Mouse (Mus musculus): Measurements from ENCODE around the gene Nlrc4.

The Nlrc4 gene

DNA sequence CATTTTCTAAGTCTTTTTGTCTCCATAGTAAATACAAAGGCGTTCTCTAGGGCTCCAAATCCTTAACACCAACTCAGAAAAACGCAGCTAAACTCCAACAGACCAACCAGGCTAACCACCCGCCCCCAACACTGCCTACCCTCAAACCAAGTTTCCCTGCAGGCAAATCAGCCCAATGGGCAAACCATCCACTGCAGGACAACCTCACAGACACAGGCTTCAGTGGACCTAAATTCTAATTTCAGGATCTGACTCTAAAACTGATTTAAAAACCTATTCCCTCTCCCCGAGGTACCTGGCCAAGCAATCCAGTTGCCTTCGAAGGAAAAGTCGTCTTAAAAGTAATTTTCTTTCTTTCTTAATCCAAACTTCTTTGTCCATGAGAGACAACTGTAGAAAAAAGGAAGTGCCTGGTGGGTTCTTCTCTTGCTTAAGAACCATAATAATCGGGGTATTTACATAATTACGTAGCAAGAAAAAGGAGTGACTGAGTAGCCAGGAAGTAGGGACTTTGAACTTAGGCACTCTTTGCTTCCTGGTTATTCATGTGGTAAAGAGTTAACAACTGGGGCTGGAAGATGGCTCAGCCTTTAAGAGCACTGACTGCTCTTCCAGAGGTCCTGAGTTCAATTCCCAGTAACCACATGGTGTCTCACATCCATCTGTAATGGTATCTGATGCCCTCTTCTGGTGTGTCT lies at the start of gene Nlrc4:
Gene Nlrc4, minus strand, starts transcription at position 432 of the 698 bp plus-strand sequence.
- Histone ChIP-seq H3K9me3 (ENCODE audit: low read length) (no peaks in the 10 kb centered on the region), H3K27me3 (ENCODE audit: insufficient read depth, low read length) (no peaks in the 10 kb centered on the region), H3K4me3 (replicated peaks; ENCODE audit: low read length) (peak within 1 kb of the TSS; percentile 32), H3K36me3 (ENCODE audit: insufficient read depth, low read length) (no peaks in the 10 kb centered on the region), H3K4me1 (replicated peaks; ENCODE audit: low read depth, low read length) (peaks cover 48% of the 10 kb centered on the region)
- TF ChIP-seq CTCF (conservative IDR thresholded peaks at IDR 0.05; ENCODE audit: low read length) (no peak), NANOG (IDR thresholded peaks at IDR 0.05; ENCODE audit: borderline replicate concordance, low read length) (no peak), POU5F1 (IDR thresholded peaks at IDR 0.05; ENCODE audit: borderline replicate concordance, low read length) (no peak)

DNA sequence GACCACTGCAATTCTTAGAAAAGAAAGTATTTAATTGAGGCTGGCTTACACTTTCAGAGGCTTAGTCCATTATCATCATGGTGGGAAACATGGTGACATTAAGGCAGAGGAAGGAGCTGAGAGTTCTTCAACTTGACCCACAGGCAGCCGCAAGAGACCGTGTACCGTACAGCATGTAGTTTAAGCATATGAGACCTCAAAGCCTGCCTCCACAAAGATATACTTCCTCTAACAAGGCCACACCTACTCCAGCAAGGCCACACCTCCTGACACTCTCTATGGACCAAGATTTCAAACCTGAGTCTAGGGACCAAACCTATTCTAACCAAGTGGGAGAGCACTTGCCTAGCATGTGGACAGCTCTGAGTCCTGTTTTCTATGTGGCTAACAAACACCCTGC lies 49.7 kb upstream of the Nlrc4 start:
- no peak overlapping the region for H3K4me3 ChIP-seq (replicated peaks; ENCODE audit: low read length)
- H3K4me1 ChIP-seq (replicated peaks; ENCODE audit: low read depth, low read length): no peaks in the 10 kb centered on the region
- no peaks in the 10 kb centered on the region for H3K27me3 ChIP-seq (ENCODE audit: insufficient read depth, low read length)
- TF ChIP-seq NANOG (IDR thresholded peaks at IDR 0.05; ENCODE audit: borderline replicate concordance, low read length): no peak
- TF ChIP-seq POU5F1 (IDR thresholded peaks at IDR 0.05; ENCODE audit: borderline replicate concordance, low read length): no peak
- no peak for TF ChIP-seq CTCF (conservative IDR thresholded peaks at IDR 0.05; ENCODE audit: low read length)
- no peaks in the 10 kb centered on the region for H3K9me3 ChIP-seq (ENCODE audit: low read length)
- no peaks in the 10 kb centered on the region for H3K36me3 ChIP-seq (ENCODE audit: insufficient read depth, low read length)

DNA sequence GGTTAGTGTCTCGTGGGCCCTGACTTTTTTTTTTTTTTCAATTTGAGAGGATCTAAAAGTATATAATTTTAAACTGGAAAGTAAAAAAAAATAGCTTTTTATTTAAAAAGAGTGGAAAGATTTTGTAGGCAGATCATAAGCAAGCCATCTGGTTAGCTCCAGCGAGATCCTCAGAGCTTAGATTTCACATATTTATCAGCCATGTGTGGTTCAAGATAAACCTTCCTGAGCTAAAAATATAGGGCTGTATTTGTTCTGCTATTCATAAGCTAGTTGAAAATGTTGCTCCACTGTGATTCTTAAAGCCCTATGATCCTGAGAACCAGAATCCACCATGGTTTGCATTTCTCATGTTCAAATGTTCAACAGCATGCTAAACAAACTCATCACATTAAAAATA lies 49.0 kb upstream of the Nlrc4 start:
- Histone ChIP-seq H3K4me3 (replicated peaks; ENCODE audit: low read length) (no peak overlapping the region), H3K9me3 (ENCODE audit: low read length) (no peaks in the 10 kb centered on the region), H3K4me1 (replicated peaks; ENCODE audit: low read depth, low read length) (no peaks in the 10 kb centered on the region), H3K36me3 (ENCODE audit: insufficient read depth, low read length) (no peaks in the 10 kb centered on the region), H3K27me3 (ENCODE audit: insufficient read depth, low read length) (no peaks in the 10 kb centered on the region)
- TF ChIP-seq CTCF (conservative IDR thresholded peaks at IDR 0.05; ENCODE audit: low read length) (no peak), NANOG (IDR thresholded peaks at IDR 0.05; ENCODE audit: borderline replicate concordance, low read length) (no peak), POU5F1 (IDR thresholded peaks at IDR 0.05; ENCODE audit: borderline replicate concordance, low read length) (no peak)

DNA sequence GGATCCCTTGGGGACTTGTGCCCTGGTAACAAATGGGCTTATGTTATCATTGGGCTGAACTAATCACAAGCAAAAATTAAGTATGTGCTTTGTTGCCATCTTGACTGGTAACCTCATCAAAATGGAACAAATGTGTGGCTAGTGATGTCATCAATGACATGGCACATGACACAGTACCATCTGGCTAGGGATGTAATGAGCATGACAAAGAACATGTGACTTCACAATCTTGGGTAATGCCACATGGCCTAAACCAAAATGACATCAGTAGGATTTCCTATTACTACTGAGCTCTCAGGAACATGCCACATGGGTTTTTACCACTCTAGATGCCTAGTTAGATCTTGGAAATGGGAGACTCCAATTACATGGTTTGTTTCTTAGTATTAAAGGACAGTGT lies 42.1 kb upstream of the Nlrc4 start:
- no peak for TF ChIP-seq NANOG (IDR thresholded peaks at IDR 0.05; ENCODE audit: borderline replicate concordance, low read length)
- no peak for TF ChIP-seq POU5F1 (IDR thresholded peaks at IDR 0.05; ENCODE audit: borderline replicate concordance, low read length)
- no peak for TF ChIP-seq CTCF (conservative IDR thresholded peaks at IDR 0.05; ENCODE audit: low read length)
- H3K36me3 ChIP-seq (ENCODE audit: insufficient read depth, low read length): peaks cover 36% of the 10 kb centered on the region
- H3K27me3 ChIP-seq (ENCODE audit: insufficient read depth, low read length): no peaks in the 10 kb centered on the region
- no peaks in the 10 kb centered on the region for H3K4me1 ChIP-seq (replicated peaks; ENCODE audit: low read depth, low read length)
- no peaks in the 10 kb centered on the region for H3K9me3 ChIP-seq (ENCODE audit: low read length)
- no peak overlapping the region for H3K4me3 ChIP-seq (replicated peaks; ENCODE audit: low read length)

DNA sequence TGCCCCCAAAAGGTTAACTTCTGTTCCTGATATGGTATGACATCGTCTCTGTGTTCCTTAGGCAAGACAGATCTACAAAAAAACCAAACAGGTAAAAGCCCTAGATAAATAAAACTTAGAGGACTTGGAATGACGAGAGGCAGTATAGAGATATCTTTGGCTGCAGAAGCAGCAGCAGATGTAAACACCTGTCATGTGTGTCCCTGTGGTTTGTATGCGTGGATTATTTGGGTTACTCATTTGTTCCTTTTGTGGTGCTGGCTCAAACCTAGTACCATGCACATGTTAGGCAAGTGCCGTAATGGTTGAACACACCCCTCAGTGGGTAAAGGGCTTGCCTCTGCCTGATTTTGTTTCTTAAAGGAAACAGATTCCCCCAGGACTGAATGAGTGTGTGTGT lies 41.3 kb upstream of the Nlrc4 start:
- TF ChIP-seq NANOG (IDR thresholded peaks at IDR 0.05; ENCODE audit: borderline replicate concordance, low read length) (no peak), POU5F1 (IDR thresholded peaks at IDR 0.05; ENCODE audit: borderline replicate concordance, low read length) (no peak), CTCF (conservative IDR thresholded peaks at IDR 0.05; ENCODE audit: low read length) (no peak)
- Histone ChIP-seq H3K27me3 (ENCODE audit: insufficient read depth, low read length) (no peaks in the 10 kb centered on the region), H3K4me1 (replicated peaks; ENCODE audit: low read depth, low read length) (no peaks in the 10 kb centered on the region), H3K9me3 (ENCODE audit: low read length) (no peaks in the 10 kb centered on the region), H3K4me3 (replicated peaks; ENCODE audit: low read length) (no peak overlapping the region), H3K36me3 (ENCODE audit: insufficient read depth, low read length) (peaks cover 42% of the 10 kb centered on the region)

DNA sequence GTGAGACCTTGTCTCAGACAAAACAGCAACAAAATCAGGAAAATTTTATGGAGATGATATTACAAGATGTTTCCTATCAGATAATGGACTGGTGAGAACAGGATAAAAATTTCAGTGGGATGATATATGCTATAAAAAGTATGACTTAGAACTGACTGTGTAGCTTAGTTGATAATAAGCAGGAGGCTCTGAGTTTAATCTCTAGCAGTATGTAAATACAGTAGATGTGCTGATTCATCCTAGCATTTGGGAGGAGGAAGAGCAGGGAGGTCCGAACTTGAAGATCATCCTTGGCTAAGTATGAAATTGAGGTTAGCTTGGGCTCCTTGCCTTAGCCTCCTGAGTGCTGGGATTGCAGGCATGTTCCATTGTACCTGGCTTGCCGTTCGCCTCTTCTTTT lies 32.6 kb upstream of the Nlrc4 start:
- peaks cover 17% of the 10 kb centered on the region for H3K4me1 ChIP-seq (replicated peaks; ENCODE audit: low read depth, low read length)
- TF ChIP-seq POU5F1 (IDR thresholded peaks at IDR 0.05; ENCODE audit: borderline replicate concordance, low read length): no peak
- TF ChIP-seq CTCF (conservative IDR thresholded peaks at IDR 0.05; ENCODE audit: low read length): no peak
- no peak for TF ChIP-seq NANOG (IDR thresholded peaks at IDR 0.05; ENCODE audit: borderline replicate concordance, low read length)
- no peaks in the 10 kb centered on the region for H3K9me3 ChIP-seq (ENCODE audit: low read length)
- H3K27me3 ChIP-seq (ENCODE audit: insufficient read depth, low read length): no peaks in the 10 kb centered on the region
- H3K4me3 ChIP-seq (replicated peaks; ENCODE audit: low read length): no peak overlapping the region
- peaks cover 44% of the 10 kb centered on the region for H3K36me3 ChIP-seq (ENCODE audit: insufficient read depth, low read length)

DNA sequence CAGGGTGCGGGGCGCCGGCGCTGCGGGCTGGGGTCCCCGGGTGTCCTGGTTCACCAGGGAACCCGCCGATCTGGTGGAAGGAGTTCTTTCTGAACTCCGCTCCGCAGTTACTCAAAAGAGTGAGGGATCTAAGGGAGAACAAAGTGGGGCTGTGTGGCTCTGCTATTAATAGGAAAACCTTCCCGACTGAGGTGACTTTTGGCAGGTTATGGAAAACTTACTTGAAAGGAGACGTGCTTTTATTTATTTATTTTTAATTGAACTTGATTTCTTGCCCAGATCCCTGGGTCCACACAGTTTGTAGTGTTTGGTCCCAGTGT lies 30.9 kb upstream of the Nlrc4 start:
- no peaks in the 10 kb centered on the region for H3K27me3 ChIP-seq (ENCODE audit: insufficient read depth, low read length)
- TF ChIP-seq CTCF (conservative IDR thresholded peaks at IDR 0.05; ENCODE audit: low read length): no peak
- TF ChIP-seq NANOG (IDR thresholded peaks at IDR 0.05; ENCODE audit: borderline replicate concordance, low read length): no peak
- no peak for TF ChIP-seq POU5F1 (IDR thresholded peaks at IDR 0.05; ENCODE audit: borderline replicate concordance, low read length)

DNA sequence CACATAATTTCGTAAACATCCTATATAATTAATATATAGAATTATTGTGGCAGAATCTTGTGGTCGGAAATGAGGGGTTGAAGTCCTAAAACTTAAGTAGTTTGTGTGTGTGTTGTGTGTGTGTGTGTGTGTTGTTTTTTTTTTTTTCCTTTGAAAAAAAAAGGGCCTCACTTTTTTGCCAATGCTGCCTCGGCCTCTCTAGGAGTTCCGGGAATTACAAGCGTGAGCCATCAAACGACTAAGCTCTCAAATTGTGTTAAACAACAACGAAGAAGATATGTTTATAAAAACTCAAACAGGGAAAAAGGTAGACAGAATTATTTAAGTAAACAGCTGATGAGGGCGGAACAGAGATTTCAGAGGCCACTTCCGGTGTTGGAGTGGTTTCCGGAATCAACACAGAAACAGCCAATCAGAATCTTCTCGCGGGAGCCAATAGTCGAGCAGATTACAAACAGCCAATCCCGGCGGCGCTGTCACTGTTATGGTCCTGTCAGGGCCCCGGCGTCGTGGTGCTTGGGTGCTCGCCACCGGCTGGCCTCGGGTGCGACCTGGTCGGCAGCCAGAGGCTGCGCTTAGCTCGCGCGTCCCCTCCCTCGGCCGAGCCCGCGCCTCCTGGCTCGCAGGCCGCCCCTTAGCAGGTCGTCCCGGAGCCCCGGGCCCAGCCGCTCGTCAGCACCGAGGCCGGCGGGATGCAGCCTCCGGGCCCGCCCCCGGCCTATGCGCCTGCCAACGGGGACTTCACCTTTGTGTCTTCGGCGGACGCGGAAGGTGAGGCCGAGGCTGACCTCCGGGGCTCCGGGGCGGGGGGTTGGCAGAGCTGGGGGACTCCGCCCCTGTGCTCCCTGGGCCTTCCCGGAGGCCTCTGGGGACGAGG lies 30.3 kb upstream of the Nlrc4 start, which contains the start of gene Yipf4:
Gene Yipf4, plus strand, starts transcription at position 470 of the 877 bp plus-strand sequence.
- Histone ChIP-seq H3K4me3 (replicated peaks; ENCODE audit: low read length) (peak within 1 kb of the TSS; percentile 97), H3K36me3 (ENCODE audit: insufficient read depth, low read length) (peaks cover 24% of the 10 kb centered on the region), H3K4me1 (replicated peaks; ENCODE audit: low read depth, low read length) (peaks cover 29% of the 10 kb centered on the region), H3K27me3 (ENCODE audit: insufficient read depth, low read length) (no peaks in the 10 kb centered on the region), H3K9me3 (ENCODE audit: low read length) (no peaks in the 10 kb centered on the region)
- no peak for TF ChIP-seq NANOG (IDR thresholded peaks at IDR 0.05; ENCODE audit: borderline replicate concordance, low read length)
- TF ChIP-seq POU5F1 (IDR thresholded peaks at IDR 0.05; ENCODE audit: borderline replicate concordance, low read length): no peak
- TF ChIP-seq CTCF (conservative IDR thresholded peaks at IDR 0.05; ENCODE audit: low read length): no peak

More for the DNA sequence above, 30.9 kb upstream of the Nlrc4 start:
- H3K4me1 ChIP-seq (replicated peaks; ENCODE audit: low read depth, low read length): peaks cover 27% of the 10 kb centered on the region
- H3K9me3 ChIP-seq (ENCODE audit: low read length): no peaks in the 10 kb centered on the region
- peak overlapping the region; percentile 97 for H3K4me3 ChIP-seq (replicated peaks; ENCODE audit: low read length)
- peaks cover 30% of the 10 kb centered on the region for H3K36me3 ChIP-seq (ENCODE audit: insufficient read depth, low read length)
